Mouse (Mus musculus): ENCODE measurements around the gene Pla2g4e. TPM values are rescaled to one million over a fixed set of nuclear protein-coding genes. Genes with fewer than 3 reads are reported as not detected.

Gene Pla2g4e
- total and polyA plus RNA-seq, 3 experiments: not detected

DNA sequence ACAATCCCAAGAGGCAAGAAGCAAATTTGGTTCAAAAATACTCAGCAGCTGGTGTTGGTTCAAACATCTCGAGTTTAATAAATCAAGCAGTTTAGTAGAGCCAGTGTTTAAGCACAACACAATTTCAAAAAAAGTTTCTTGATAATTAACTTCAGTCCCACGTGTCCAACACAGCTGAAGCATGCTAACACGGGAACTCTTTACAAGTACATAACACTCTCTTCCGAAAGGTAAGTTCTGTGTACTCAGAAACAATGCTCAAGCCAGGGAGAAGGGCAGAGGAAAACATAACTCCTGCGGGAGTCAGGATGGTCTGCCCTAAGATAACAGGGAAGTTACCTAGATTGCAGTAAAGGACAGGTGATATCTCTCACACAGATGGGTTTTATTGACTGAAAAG, 102.8 kb downstream of the Pla2g4e start:
- Histone ChIP-seq H3K36me3 (ENCODE audit: control insufficient read depth in 1 of 2, insufficient read depth in 2 of 2, low read length in 2 of 2) (peaks cover 0 to 1% of the 10 kb centered on the region in 2 experiments; a peak in 1 of 4 replicates), H3K27ac (ENCODE audit: control insufficient read depth, low read depth, low read length) (no peak overlapping the region), H3K9ac (ENCODE audit: control insufficient read depth, low read depth, low read length, poor library complexity, severe bottlenecking) (no peak overlapping the region), H3K9me3 (replicated peaks; ENCODE audit: insufficient read depth, low read length) (no peaks in the 10 kb centered on the region), H3K79me2 (ENCODE audit: control insufficient read depth, insufficient read depth, low read length, poor library complexity) (peaks cover 3% of the 10 kb centered on the region; the same call in 1 of the 2 replicates), H3K27me3 (ENCODE audit: control insufficient read depth in 1 of 2, insufficient read depth in 2 of 2, low read length in 2 of 2) (no peaks in the 10 kb centered on the region), H3K4me1 (ENCODE audit: control insufficient read depth in 1 of 2, insufficient read depth in 2 of 2, low read length in 2 of 2) (no peaks in the 10 kb centered on the region), H3K4me3 (ENCODE audit: control insufficient read depth in 1 of 2, insufficient read depth in 1 of 2, low read depth in 2 of 2, low read length in 2 of 2) (no peak overlapping the region)
- TF ChIP-seq JUND (IDR thresholded peaks at IDR 0.05; ENCODE audit: low read depth, low read length) (no peak), MAFK (IDR thresholded peaks at IDR 0.05; ENCODE audit: borderline replicate concordance, low read depth, low read length) (no peak), UBTF (IDR thresholded peaks at IDR 0.05; ENCODE audit: borderline replicate concordance, insufficient read depth, low read depth, low read length) (no peak), POLR2AphosphoS5 (IDR thresholded peaks at IDR 0.05; ENCODE audit: borderline replicate concordance, low read depth, low read length) (no peak), ETS1 (IDR thresholded peaks at IDR 0.05; ENCODE audit: low read depth, low read length) (no peak), ELF1 (IDR thresholded peaks at IDR 0.05; ENCODE audit: low read depth, low read length) (no peak)
- no peak for DNase-seq (ENCODE audit: low read depth, low spot score)

DNA sequence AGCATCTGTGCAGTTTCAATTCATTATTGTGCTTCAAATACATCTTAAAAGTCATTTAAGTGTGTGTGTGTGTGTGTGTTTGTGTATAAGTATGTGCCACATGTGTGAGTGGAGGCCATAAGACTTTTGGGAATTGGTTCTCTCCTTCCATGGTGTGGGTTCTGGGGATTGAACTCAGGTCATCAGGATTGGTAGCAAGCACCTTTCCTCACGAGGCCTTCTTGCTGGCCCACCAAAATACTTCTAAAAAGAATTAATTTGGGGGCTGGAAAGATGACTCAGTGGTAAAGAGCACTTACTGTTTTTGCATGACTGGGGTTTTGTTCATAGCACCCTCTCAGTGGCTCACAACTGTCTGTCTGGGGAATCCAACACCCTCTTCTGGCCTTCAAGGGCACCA, 103.5 kb downstream of the Pla2g4e start:
- no peak for TF ChIP-seq MAZ (IDR thresholded peaks at IDR 0.05; ENCODE audit: low read depth, low read length)
- H3K36me3 ChIP-seq (ENCODE audit: control insufficient read depth in 1 of 2, insufficient read depth in 2 of 2, low read length in 2 of 2): peaks cover 0 to 1% of the 10 kb centered on the region in 2 experiments; a peak in 1 of 4 replicates
- no peak for DNase-seq (ENCODE audit: low read depth, low spot score)
- H3K9me3 ChIP-seq (replicated peaks; ENCODE audit: insufficient read depth, low read length): no peaks in the 10 kb centered on the region
- no peaks in the 10 kb centered on the region for H3K27me3 ChIP-seq (ENCODE audit: control insufficient read depth in 1 of 2, insufficient read depth in 2 of 2, low read length in 2 of 2)
- H3K79me2 ChIP-seq (ENCODE audit: control insufficient read depth, insufficient read depth, low read length, poor library complexity): peaks cover 3% of the 10 kb centered on the region; the same call in 1 of the 2 replicates
- H3K27ac ChIP-seq (ENCODE audit: control insufficient read depth, low read depth, low read length): no peak overlapping the region
- no peak overlapping the region for H3K9ac ChIP-seq (ENCODE audit: control insufficient read depth, low read depth, low read length, poor library complexity, severe bottlenecking)
- no peak overlapping the region for H3K4me3 ChIP-seq (ENCODE audit: control insufficient read depth in 1 of 2, insufficient read depth in 1 of 2, low read depth in 2 of 2, low read length in 2 of 2)
- H3K4me1 ChIP-seq (ENCODE audit: control insufficient read depth in 1 of 2, insufficient read depth in 2 of 2, low read length in 2 of 2): no peaks in the 10 kb centered on the region

DNA sequence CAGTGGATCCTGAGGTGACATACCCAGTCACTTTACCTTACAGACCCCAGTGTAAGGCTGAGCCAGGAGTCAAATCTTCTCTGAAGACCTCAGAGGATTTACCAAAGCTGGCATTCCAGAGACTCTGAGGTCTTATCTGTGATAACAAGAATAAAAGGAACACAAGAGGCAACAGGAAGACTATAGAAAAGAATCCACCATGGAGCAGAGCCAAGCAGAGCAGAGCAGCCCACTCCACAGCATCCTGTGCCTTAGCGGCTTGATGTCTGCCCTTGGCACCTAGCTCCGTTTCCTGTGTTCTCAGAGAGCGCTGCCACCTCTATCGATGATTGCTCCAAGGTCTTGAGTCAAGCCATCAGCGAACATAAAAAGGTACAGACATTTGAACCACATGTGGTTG, 104.8 kb downstream of the Pla2g4e start:
- TF ChIP-seq RAD21 (IDR thresholded peaks at IDR 0.05; ENCODE audit: low read depth, low read length): no peak
- no peak for TF ChIP-seq CHD1 (IDR thresholded peaks at IDR 0.05; ENCODE audit: low read depth, low read length)
- no peak for TF ChIP-seq HCFC1 (IDR thresholded peaks at IDR 0.05; ENCODE audit: low read depth, low read length)
- no peak for TF ChIP-seq POLR2AphosphoS5 (IDR thresholded peaks at IDR 0.05; ENCODE audit: borderline replicate concordance, low read depth, low read length)
- TF ChIP-seq MYC (IDR thresholded peaks at IDR 0.05; ENCODE audit: low read depth, low read length): no peak
- no peak for TF ChIP-seq TAL1 (IDR thresholded peaks at IDR 0.05; ENCODE audit: low read length)
- no peak for TF ChIP-seq POLR2AphosphoS2 (IDR thresholded peaks at IDR 0.05; ENCODE audit: low read length)
- TF ChIP-seq ZKSCAN1 (IDR thresholded peaks at IDR 0.05; ENCODE audit: low read depth, low read length): no peak
- TF ChIP-seq JUND (IDR thresholded peaks at IDR 0.05; ENCODE audit: low read depth, low read length): no peak
- no peak for TF ChIP-seq MAFK (IDR thresholded peaks at IDR 0.05; ENCODE audit: borderline replicate concordance, low read depth, low read length)
- TF ChIP-seq CHD2 (IDR thresholded peaks at IDR 0.05; ENCODE audit: low read length): no peak
- no peak for TF ChIP-seq NRF1 (IDR thresholded peaks at IDR 0.05; ENCODE audit: insufficient read depth, low read depth, low read length, poor library complexity, severe bottlenecking)
- TF ChIP-seq ELF1 (IDR thresholded peaks at IDR 0.05; ENCODE audit: low read depth, low read length): no peak
- no peak for TF ChIP-seq SMC3 (IDR thresholded peaks at IDR 0.05; ENCODE audit: low read depth, low read length)
- TF ChIP-seq RCOR1 (IDR thresholded peaks at IDR 0.05; ENCODE audit: low read depth, low read length): no peak
- no peak for TF ChIP-seq CTCF (IDR thresholded peaks at IDR 0.05 in 2 of 3, conservative IDR thresholded peaks at IDR 0.05 in 1 of 3; ENCODE audit: control insufficient read depth in 1 of 3, insufficient read depth in 1 of 3, low read depth in 2 of 3, low read length in 3 of 3, poor library complexity in 1 of 3, severe bottlenecking in 1 of 3)
- no peak for TF ChIP-seq TCF12 (IDR thresholded peaks at IDR 0.05; ENCODE audit: low read depth, low read length)
- TF ChIP-seq MYB (IDR thresholded peaks at IDR 0.05; ENCODE audit: low read depth, low read length): no peak
- TF ChIP-seq ZC3H11A (IDR thresholded peaks at IDR 0.05; ENCODE audit: low read depth, low read length): no peak
- H3K27ac ChIP-seq (ENCODE audit: control insufficient read depth, low read depth, low read length): no peak overlapping the region
- H3K36me3 ChIP-seq (ENCODE audit: control insufficient read depth in 1 of 2, insufficient read depth in 2 of 2, low read length in 2 of 2): peaks cover 1 to 2% of the 10 kb centered on the region in 2 experiments; a peak in 2 of 4 replicates
- no peaks in the 10 kb centered on the region for H3K27me3 ChIP-seq (ENCODE audit: control insufficient read depth in 1 of 2, insufficient read depth in 2 of 2, low read length in 2 of 2)
- H3K9ac ChIP-seq (ENCODE audit: control insufficient read depth, low read depth, low read length, poor library complexity, severe bottlenecking): no peak overlapping the region
- H3K4me1 ChIP-seq (ENCODE audit: control insufficient read depth in 1 of 2, insufficient read depth in 2 of 2, low read length in 2 of 2): no peaks in the 10 kb centered on the region
- H3K79me2 ChIP-seq (ENCODE audit: control insufficient read depth, insufficient read depth, low read length, poor library complexity): peaks cover 3% of the 10 kb centered on the region; the same call in 1 of the 2 replicates
- H3K9me3 ChIP-seq (replicated peaks; ENCODE audit: insufficient read depth, low read length): no peaks in the 10 kb centered on the region
- no peak for DNase-seq (ENCODE audit: low read depth, low spot score)
- no peak overlapping the region for H3K4me3 ChIP-seq (ENCODE audit: control insufficient read depth in 1 of 2, insufficient read depth in 1 of 2, low read depth in 2 of 2, low read length in 2 of 2)
